Mouse (Mus musculus): ENCODE measurements around the gene Erich6.

The Erich6 gene

DNA sequence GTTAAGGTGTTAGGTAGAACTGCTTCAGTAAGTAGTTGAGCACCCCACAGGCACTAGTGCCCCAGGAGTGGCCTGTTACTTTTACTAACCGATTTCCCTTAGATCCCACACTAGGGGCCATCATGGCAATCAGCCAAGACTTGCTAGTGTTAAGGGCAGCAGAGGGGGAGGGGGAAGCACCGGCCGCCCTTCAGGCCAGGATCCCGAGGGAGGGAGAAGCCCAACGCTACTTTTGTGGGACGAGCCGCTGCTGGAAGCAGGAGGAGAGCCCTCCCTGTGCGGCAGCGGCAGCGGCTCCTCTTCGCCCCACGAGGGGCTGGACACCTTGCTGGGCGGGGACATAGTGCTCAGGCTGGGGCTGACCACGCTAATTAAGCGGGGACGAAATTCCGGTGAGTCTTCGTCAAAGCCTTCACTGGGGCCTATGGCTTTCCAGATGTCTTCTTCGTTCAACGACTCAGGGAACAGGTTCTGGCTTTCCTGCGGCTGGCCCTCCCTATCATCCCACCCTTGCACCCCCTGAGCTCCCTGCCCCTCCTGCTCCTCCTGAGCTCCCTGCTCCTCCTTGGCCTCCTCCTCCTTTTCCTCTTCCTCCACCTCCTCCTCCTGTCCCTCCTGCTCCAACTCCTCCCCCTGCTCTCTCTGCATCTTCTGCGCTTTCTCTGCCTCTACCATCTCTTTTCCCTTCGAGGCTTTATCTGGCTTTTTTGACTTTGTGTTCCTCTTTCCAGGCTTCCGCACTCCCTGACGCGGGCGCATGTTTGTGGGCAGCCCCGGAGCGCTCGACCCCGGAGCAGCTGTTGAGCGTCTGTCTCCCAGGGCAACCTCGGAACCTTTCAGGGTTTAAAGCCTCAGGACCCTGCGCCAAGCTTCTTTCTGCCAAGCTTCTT, at the start of gene Erich6:
TSS of gene Erich6 (minus strand) at position 802 of the 890 bp plus-strand sequence.
- peak; percentile 32 for DNase-seq

DNA sequence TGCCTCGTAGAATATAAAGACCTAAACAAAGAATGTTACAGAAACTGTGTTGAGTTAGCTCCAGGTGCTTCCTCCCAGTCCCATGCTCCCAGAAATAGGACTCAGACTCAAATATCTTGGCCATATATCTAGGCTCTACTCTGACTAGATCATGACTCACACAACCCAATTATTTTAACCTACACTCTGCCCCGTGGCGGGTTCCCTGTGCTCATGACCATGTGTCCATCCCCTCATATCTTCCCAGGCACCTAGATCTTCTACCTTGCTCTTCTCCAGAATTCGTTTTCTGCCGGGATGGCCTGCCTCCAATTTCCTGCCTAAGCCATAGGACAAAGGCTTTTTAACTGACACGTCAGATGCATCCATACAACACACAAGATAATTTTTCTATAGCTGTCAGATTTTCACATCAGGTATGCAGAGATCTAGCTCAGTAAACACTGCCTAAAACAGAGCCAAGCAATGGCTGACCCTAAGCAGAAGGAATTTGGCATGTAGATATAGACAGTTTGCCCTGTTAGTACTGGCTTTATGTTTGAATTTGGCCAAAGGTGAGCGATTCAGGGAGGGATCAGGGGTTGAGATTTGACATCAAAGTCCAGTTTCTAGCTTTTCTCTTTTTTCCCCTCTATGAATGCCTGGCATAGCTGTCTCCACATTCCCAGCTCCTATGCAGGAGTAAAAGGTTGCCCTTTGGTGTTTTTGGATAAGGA, 49.4 kb upstream of the Erich6 start:
- DNase-seq, result no peak

DNA sequence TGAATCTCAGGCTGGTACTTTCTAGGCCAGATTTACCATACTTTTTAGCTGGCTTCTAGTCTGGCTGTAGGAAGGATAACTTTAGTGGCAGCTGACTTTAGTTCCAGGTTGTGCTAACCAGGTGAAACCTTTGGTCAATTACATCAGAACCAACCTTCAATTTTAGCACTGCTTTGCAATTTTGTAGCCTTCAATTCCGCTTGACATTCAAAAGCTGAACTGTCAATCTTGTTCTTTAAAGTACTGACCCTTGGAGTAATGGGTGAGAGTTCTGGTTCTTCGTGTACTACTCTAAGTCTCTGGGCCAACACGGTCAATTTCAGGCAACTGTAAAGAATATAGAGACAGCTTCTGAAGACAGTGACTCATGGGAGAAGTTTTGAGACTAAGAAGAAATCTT, 48.4 kb upstream of the Erich6 start:
- no peak for DNase-seq

DNA sequence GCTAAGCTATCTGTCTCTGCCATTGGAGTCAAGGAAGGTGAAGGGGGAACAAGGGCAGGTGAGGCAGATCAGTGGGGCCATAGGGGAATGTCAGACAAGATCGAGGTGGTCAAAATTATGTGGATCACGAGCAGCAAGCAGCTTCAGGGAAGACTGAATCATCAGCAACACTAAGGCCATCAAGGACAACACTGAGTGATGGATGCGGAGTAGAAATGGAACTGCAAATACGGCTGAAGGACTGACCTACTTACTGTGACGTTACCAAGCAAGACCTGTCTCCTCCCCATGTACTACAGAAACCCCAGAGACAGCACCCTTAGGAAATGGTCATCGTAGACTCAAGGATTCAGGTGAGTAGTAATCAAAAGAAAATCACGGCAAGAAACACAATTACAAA, 46.3 kb upstream of the Erich6 start:
- DNase-seq, result no peak

DNA sequence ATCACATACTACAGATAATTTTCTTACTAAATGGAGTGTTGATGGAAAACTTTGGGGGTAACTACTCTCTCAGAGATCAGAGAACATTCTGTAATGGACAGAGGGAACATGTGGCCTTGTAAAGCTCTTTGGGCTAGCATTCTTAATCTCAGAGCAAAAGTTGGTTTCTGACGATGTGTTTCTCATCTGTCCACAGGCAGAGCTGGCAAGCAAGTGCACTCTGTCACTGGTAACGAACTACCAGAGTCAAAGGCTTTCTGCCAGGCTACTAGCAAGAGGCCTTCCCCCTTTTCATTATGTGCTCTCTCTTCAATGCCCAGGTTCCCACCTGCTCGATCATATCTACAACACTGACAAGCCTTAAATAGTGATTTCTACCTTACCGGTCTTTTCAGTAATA, 45.3 kb upstream of the Erich6 start:
- no peak for DNase-seq

DNA sequence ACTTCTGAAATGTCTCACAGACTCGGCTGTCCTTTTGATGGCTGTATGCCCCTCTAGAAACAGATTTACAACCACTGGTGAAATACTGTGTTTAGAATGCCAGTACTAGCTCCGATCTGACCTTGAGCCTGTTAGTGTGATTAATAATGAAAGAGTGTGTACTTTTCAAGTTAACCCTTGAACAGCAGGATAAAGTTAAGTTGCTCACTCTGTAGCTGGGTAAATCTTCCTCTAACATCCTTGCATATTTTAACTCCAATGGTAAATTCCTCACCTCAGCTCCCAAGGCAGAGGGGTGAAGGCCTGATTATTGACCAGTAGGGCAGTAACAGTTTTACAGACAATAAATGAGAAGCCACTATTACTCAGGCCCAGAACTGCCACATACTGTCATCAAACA, 44.8 kb upstream of the Erich6 start:
- DNase-seq, result no peak

DNA sequence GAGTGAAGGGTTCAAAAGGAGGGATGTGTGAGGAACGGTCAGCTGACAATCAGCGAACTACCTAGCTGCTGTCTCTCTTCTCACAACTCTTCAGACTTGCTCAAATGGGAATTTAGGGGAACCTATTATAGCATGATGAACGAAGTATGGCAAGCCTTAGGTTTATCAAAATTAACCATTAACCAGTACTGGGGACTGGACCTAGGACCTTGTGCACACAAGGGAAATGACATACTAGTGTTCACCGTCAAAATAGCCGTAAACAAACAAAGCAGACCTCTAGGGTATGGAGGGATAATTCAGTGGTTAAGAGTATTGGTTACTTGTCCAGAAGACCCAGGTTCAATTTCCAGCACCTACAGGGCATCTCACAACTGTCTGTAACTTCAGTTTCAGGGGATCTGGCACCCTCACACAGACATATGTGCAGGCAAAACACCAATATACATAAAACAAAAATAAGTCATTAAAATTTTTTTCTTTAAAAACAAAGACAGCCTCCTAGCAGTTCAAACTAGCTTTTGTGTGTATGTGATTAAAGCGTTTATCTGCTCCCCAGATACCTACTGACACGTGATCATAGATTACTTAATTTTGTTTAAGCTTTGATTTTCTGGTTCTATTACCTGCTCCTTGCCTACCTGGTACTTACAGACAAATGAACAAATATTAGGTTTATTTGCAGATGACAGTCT, 44.1 kb upstream of the Erich6 start:
- DNase-seq, result no peak

DNA sequence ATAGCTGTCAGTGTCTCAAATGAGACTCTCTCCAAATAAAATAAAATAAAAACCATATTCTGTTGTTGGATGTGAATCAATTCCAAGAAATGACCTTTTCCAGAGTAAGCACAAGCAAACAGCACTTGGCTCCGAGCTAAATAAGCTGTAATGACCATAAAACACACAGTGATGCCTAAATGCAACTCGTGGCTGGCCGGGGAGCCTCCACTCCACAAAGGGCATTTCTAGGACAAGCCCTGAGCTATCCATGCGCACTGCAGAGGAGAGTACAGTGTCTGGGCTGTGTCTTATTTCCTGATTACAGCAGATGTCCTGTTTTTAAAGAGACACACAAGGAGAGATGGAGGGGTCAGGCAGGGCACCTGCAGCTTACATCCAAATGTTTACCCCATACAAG, 43.0 kb upstream of the Erich6 start:
- DNase-seq, result no peak

DNA sequence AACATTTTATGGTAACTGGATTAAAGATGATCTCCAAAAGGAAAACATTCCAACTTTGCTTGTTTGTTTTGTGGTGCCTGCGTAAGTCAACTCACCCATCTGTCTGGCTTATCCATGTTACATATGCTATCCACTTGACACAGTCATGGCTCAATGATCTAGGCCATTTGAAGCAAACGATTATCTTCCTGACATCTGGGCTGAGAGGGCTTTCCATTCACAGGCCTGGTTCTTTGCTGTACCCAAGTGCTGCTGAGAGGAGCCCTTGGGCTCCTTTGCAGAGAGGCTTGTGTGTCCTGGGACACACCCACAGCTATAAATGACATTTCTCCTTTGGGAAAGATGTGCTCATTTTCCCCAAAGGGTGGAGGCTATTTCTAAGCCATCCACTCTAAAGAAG, 41.9 kb upstream of the Erich6 start:
- no peak for DNase-seq

DNA sequence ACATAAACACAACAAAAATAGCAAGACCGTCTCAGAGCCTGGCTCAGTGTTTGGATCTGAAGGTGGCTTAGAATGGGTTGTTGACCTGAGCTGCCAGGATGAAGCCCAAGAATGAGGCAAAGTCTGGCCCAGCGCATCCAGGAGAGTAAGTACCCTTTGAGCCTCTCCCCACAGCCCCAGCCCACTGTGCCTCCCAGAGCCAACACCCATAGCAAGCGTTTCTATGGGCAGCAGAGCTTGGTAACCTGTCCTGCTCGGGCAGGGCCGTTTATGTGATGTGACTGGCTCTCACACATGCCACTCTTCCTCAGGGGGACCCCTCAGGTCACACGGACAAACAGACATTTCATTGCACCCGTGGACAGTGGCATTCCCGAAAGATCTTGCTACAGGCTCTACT, 41.4 kb upstream of the Erich6 start:
- DNase-seq, result no peak

DNA sequence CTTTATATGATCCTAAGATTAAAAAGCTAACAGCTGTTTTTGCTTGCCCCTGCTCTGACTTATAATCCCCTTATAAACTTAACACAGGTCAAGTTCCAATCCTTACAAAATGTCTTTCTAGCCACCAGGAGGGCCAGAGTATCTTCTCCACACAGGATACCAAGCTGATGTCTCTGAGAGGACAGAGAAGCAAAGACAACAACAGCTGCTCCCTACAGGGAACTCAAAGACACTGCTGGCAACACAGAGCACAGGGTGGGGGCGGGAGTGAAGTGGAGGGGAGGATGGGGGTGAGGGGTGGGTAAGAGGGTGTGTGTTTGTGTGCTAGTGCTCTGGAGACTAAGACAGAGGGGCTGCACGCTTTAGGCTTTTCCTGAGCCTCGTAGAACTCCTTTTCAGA, 40.6 kb upstream of the Erich6 start:
- DNase-seq, result no peak

DNA sequence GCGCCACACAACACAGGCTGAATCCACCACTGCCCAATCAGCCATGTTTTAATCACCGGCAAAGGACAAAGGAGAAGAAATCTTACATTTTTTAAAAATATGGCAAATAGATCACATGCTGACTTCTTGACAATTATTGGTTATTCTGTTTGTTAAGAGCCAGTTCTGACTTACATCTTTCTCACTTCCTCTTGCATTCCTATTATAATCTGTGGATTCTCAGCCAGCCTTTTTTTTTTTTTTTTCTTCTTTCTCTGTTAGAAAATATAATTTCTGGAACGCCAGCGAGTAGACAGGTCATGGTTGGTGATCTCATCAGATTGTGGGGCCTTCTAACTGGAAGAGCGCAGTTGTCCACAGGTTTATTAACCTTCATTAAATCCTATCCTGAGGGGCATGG, 36.3 kb upstream of the Erich6 start:
- DNase-seq, result no peak

DNA sequence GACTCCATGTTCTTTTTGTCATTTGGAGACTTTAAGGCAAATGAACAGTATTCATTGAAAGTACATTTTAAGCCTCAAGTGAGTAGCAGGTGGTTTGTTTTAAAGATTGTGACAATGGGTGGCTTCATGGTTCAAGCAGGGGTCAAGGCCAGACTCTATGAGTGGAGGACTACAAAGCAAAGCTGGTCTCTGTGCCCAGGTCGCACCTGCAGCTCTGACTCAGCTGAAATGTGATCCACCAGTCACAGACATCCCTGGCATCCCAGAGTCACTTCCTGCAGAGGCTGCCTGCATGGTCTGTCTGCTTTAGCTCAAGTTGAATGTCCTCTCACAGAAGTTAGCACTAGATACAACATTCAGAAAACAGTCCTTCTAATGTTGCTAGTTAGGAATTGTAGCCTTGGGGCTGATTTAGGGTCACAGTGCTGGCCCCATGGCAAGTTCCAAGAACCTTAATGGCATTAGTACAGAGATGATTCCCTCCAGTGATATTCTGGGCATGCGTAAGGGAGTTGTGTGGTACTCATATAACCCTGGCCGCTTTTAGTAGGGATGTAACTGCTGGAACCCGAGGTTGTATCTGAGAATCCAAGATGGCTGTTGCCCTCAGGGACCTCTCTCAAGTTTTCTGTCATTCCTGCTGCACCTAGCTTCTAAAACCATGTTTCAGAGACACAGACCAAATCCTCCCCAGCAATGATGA, 35.6 kb upstream of the Erich6 start:
- no peak for DNase-seq

DNA sequence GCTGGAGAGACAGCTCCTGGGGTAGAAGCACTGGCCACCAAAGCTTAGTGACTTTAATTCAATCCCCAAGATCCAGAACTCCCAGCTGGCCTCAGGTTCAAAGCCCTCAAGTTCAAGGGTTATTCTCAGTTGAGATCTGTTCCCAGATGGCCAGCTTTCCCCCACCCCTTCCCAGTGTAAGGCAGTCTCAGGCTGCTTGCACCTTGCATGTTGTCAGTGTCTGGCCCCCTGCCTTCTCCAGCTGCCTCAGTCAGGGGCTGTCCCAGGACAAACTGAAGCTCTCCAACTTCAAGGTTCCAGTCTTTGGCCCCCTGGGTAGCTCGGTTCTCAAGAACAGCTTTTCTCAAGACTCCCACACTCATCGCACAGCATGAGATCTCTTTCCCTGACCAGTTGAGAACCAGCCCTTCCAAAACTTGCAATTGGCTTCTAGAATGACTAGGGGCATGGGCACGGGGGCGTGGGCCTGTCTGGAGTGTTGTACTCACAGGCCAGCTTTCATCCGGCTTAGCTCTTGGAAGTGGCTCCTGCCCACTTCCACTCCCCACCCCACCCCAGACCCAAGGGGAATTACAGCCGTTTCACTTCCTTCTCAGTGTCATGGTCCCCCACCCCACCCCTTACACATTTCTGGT, 34.7 kb upstream of the Erich6 start:
- no peak for DNase-seq

DNA sequence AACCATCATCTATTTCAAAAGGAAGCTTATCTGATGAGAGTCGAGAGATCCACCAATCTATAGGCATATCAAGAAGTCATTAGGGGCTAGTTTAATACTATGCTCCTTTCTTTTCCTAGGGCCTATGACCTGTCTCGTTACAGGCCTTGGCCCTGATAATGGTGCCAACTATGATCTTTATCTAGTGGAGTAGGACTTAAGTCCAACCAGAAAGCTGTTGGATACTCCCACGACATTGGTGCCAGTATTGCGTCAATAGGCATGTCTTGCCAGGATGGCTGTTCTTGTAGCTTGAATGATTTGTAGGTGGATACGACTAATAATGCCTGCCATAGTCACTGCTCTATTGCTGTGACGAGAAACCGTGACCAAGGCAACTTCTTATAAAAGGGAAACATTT, 27.0 kb upstream of the Erich6 start:
- DNase-seq, result no peak

DNA sequence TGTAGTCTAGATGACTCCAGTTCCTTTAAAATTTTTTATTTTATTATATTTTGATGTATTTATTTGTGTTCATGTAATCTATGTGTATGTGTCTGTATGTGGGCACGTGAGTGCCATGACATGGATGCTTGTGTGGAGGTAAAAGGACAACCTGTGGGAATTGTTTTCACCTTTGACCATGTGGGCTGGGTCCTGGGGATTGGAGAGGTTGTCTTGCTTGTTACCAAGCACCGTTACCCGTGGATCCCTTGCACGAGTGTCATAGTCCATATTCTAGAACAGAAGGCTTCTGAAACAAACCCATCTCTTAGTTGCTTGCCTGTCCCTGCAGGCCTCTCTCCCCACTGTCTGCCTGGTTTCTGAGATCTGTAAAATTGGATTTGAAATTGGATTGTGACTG, 23.6 kb upstream of the Erich6 start:
- DNase-seq, result no peak

DNA sequence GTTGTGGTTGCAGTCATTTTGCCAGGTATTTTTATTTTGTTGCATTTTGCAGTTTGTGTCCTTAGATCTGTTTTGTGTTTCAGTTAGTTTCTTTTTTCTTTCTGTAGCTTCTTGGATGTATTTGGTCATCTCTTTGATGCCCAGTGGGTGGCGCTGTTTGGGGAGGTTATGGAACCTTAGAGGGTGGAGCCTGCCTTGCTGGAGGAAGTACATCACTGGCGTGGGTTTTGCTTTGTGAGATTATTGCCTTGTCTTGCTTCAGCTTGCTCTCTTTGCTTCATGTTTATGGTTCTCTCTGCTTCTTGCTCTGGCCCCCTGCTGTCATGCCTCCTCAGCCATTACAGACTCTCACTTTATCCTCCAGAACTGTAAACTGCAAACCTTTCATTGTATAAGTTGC, 20.3 kb upstream of the Erich6 start:
- DNase-seq, result no peak

DNA sequence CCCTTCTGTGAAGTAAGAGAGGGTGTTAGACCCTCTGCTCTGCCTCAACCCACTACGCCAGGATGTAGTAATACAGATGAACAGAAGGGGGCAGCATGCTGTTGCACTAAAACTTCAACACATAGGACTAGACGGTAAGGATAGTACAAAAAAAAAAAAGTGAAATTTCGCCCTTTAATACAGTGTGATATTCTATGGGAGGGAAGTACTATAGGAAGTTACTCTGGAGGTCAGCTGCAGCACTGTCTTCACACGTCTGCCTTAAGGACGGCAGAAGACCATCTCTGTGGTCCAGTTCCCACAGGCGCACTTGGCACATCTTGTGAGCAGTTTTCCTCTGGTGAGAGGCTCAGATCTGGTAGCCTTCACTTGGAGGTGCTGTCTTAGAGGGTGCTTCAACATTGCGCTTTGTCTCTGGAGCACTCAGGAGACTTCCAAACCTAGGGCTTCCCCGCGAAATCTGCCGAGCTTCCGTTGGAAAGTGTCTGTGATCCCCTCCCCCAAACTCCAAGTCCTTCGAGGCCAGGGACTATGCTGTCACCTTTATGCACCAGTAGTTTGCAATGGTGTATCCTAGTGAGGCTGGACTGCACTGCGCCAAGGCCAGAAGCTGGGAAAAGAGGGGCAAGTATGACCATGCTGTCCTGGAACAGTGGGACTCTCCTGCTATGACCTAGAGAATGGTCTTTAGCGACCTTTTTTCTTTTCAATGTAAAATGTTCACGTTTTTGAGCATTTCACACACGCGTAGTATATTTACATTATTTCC, 18.5 kb upstream of the Erich6 start:
- DNase-seq, result peak; percentile 78

DNA sequence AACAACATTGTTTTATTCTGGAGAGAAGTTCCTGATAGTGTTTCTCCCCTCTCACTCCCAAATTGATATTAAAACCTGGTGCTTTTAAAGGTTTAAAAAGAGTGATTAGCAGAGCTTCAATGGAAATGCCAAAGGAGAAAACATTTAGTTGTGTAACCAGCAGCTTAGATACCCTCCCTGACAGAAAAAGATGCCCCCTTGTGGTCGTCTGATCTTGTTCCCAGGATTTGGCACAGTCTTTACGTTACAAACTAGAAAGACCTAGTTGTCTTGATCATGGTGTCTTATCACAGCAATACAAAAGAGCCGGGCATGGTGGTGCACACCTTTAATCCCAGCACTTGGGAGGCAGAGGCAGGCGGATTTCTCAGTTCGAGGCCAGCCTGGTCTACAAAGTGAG, 16.9 kb upstream of the Erich6 start:
- peak; percentile 33 for DNase-seq

DNA sequence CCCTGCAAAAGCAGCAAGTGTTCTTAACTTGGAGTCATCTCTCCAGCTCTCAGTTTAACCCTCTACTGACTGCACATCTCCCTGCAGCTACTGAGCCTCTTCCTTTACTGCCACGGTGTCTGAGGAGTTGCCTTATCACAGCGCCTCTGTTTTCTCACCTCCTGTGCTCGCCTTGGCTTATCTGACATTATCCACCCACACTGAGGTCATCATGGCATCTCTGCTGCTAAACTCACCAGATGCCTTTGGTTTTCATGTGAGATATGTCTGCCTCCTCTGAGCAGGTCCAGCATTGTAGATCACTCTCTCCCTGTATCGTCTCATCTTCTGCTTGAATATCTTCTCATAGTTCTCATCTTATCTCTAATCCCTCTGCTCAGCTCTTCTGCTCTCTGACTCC, 13.3 kb upstream of the Erich6 start:
- DNase-seq, result no peak

DNA sequence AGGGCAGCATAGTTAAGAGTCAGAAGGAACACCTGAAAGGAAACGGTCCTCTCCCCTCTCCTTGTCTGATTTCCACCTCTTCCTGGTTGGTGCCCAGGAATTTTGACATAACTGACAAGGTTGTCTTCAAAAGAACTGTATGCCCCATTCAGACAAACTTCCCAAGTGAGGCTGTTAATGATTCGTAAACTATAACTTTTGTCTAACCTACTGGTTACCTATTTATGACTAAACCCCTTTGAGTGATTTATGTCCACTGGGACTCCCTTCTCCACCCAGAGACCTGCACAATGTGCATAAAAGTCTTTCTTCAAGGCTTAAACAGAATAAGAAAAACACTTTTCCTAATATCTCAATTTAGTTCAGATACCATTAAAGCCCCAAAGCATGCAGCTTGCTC, 10.2 kb upstream of the Erich6 start:
- no peak for DNase-seq

DNA sequence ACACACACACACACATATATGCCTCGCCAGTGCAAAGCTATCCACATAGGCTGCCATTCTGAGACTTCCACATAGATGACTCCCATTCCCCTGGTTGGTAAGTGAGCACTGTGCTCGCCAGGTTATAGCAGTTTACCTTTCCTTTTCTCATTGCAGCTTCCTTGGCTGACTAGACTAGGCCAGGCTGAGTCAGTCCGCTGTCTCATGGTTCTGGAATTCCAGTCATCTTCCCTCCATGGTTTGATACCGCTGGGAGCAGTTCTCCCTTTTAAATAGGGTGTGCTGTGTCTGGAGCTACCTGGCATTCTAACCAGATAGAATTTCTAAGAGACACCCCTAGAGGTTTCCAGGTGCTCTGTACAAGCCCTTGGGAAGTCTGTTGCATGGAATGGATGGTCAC, 9.2 kb upstream of the Erich6 start:
- no peak for DNase-seq
